Mouse (Mus musculus) layer of hippocampus, postnatal 14 days (tissue): ENCODE measurements around the gene Zg16. TPM values are rescaled to one million over a fixed set of nuclear protein-coding genes. Genes with fewer than 3 reads are reported as not detected.
"Not testable (repeated sequence)": the region's sequence is repeated elsewhere in the genome, so short reads cannot be mapped to it uniquely, and the experiment has no call there.

Experiments
- DNase-seq, 2 experiments: peaks; one replicate each; pipeline ENCODE4 v3.0.0; 2021 to 2022; ENCODE audit warnings: low spot score in 2 of 2, mixed read lengths in 1 of 2
- long read RNA-seq, 2 experiments: library from polyadenylated mRNA; stranded (forward); transcript quantifications; one replicate each; pipeline ENCODE4 v2.0.0; 2021
- total RNA-seq, 2 experiments: library from RNA; stranded (reverse); gene quantifications; 2 replicates each; pipeline ENCODE4 v1.2.3; 2021

The Zg16 gene
- not detected for total RNA-seq
- long read RNA-seq, experiment 1: 0 reads
- long read RNA-seq, experiment 2, partial matches to known transcripts: 0 of 2 reads
- long read RNA-seq, experiment 2, other reads (novel, unspliced or antisense): 2 of 2 reads

- not testable (repeated sequence) for DNase-seq
Observed at GRCm38 (mm10) chr7:127087278-127088010, at the start of gene Zg16. Gene Zg16, minus strand, starts transcription at chr7:127087328.

DNA sequence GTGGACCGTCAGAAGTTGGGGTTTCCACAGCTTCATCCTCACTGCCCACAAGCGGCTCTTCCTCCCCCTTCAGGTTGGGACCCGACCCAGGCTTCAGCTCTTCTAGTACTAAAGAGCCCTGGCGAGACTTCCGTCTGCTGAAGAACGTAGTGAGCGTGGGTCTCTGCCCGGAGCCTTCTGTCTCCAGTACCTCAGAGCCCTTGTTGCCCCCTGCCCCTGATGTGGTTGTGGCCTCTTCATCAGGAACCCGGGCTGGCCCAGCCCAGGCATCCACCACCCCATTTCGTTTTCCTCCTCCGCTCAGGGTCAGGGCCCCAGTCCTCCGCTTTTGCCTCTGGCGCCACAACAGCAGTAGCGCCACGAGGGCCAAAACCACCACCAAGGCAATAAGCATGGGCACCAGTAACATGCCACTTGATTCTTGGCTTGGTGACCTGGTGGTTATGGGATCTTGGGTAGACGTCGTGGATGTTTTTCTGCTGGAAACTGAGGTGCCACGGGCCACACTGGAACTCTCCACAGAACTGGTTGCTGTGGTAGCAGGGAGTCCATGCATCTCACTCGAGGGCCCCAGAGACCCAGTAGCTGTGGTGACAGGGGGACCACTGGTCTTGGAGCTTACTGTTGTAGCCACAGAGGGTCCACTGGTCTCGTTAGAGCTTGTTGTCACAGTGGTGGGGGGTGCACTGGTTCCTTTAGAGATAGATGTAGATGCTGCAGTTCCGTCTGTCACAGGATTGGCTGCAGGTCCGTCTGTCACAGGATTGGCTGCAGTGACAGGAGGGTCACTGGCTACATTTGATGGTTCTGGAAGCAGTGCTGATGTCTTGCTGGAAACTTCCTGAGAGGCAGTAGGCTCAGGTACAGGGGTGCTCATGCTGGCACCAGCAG, 49.3 kb upstream of the Zg16 start:
- no peak for DNase-seq

DNA sequence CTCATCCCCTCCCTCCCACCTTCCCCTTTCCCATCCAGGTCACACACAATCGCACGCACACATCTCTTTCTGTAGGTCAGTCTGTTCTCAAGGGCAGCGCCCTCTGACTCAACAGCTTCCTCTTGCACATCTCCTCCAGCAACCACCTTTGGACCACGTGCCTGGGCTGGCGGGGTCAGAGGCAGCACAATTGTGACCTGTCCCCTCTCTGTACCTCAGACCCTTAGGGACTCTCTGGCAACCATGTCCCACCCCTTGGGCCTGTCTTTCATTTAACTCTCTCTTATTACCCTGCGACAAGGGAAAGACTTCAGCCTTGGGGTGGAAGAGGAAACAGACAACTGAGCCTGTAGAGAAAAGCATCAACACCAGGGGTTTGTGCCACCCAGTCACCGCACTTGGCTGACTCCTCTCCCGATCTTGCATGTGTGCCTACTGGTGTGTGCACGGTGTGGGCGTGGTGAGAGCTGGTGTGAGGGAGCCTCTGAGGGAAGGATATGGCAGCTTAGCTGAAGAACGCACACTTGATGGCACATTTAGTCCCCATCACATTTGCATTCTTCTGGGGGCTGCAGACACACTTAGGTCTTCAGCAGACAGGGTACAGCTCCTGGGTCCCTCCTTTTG, 47.8 kb upstream of the Zg16 start:
- no peak for DNase-seq

DNA sequence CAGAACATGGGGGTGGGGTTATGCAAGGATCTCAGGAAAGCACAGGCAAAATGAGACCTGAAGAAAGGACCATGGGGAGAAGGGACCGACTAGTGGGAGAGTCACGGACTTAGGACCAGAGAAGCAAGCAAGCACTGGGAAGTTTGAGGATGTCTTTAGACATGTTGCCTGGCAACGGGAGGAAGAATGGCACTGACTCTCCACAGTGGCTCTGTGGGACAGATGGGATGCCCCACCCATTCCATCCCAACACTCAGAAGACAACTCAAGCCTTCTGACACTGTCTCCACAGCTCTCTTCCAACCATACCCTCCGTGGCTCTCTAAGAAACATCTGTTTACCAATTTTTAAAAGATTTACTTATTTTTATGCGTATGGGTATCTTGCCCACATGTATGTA, 46.0 kb upstream of the Zg16 start:
- no peak for DNase-seq

GRCm38 (mm10) chr7:127129638-127130037, 42.5 kb upstream of the Zg16 start:
- peak; percentile 47 to 76 for DNase-seq

DNA sequence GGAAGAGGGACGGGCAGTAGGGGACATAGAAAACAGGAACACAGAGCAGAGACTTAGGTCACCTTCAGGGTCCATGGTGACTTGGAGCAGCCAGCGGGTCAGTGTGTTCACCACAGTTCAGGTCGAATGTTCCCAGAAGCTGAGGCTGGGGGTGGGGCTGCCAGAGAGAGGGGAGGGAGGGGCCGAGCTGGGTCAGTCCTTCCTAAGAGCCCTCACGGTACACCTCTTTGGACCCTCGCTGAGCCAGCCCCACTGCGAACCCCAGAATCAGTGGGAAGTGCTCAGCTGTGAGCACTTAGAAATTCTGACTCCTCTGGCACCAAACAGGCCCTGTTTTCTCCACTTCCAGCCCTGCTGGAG, 34.8 kb upstream of the Zg16 start, which contains the start of gene Qprt:
Gene Qprt (minus strand): TSS at position 316 of the 360 bp plus-strand sequence.
- no peak for DNase-seq

DNA sequence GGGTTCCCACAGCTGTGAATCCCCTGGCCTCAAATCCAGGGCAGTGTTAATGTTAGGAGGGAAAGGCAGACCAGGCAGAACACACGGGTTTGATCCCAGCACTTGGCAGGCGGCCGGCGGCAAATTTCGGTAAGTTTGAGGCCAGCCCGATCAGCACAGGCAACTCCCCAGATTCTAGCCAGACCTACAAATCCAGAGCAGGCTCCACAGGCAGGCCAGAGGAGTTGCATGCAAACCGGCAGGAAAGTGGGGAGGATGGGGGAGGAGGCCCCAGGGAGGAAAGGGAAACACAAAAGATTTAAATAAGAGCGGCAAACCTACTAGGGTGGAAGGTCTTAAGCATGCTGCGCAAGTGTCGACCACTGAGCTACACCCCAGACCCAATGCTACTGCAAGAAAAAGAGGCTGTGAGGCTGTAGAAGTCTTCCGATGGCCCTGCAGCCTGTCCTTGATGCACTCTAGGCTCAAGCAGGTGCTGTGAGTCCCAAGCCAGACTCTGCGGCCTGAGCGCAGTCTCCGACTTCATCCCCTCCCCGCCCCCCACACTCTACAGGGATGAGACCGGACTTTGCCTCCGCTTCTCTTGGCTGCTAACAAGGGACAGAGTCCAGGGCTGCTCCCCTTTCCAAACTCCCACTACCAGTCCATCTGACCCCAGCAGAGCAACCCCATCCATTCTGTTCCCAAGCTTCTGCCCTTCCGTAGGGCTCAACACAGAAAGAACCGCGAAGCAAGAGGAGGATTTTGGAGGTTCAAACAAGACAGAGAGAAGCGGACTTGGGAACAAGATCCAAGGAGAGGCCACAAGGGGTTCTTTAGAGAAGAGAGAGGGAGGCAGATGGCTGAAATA, 34.2 kb upstream of the Zg16 start:
- DNase-seq: no peak

- DNase-seq: no peak
Observed at GRCm38 (mm10) chr7:127118671-127119445, 31.7 kb upstream of the Zg16 start.

DNA sequence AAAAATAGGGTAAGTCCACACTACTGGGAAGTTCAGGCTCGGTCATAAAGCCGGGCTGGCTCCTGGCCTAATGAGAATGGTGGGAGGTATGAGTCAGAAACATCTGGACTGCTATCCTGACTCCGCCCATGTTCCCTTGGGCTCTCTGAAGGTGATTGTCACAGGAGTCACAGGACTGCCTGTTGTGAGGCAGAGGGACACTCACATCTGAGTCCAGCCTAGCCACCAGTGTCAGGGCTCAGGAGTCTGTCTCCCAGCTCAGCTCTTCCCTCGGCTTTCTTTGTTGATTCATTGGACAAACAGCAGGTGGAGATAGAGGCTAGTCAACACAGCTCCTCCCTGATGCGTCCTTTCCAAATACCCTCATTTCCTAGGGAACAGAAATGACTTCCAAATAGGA, 30.8 kb upstream of the Zg16 start:
- no peak for DNase-seq

- DNase-seq: peak; percentile 28 to 46
Observed at GRCm38 (mm10) chr7:127116331-127116935, 29.3 kb upstream of the Zg16 start.

- no peak for DNase-seq
Observed at GRCm38 (mm10) chr7:127114920-127115319, 27.8 kb upstream of the Zg16 start.

GRCm38 (mm10) chr7:127113614-127114259, 26.6 kb upstream of the Zg16 start:
- no peak for DNase-seq

GRCm38 (mm10) chr7:127112921-127113597, 25.9 kb upstream of the Zg16 start:
- DNase-seq: no peak

DNA sequence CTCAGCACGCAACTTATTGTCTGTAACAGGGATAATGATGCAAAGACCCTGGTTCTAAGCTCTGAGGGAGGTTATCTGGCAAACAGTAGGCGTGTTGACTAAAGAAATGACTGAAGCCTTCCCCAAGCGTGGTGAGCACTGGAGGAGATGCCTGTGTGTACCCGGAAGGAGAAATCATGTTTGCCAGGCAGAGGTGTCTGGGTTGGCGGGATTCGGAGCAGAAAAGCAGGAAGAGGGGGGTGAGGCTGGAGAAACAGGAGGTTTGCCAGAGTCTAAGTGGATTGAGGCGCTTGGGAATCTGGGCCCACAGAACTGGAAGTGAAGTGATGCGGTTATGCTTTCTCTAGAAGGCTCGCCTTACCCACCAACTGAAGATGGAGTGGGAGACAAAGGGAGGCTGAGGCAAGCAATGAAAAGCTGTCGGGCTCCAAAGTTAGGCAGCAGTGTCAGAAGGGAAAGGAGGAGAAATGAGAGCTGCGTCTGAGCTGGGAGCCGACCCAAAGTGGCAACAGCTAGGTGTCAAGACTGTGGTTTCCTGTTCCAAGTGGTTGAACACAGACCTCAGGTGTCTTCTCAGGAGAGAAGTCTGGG, 25.2 kb upstream of the Zg16 start:
- DNase-seq: no peak

GRCm38 (mm10) chr7:127111461-127111860, 24.3 kb upstream of the Zg16 start:
- DNase-seq: peak in 1 of 2 experiments; percentile 49

DNA sequence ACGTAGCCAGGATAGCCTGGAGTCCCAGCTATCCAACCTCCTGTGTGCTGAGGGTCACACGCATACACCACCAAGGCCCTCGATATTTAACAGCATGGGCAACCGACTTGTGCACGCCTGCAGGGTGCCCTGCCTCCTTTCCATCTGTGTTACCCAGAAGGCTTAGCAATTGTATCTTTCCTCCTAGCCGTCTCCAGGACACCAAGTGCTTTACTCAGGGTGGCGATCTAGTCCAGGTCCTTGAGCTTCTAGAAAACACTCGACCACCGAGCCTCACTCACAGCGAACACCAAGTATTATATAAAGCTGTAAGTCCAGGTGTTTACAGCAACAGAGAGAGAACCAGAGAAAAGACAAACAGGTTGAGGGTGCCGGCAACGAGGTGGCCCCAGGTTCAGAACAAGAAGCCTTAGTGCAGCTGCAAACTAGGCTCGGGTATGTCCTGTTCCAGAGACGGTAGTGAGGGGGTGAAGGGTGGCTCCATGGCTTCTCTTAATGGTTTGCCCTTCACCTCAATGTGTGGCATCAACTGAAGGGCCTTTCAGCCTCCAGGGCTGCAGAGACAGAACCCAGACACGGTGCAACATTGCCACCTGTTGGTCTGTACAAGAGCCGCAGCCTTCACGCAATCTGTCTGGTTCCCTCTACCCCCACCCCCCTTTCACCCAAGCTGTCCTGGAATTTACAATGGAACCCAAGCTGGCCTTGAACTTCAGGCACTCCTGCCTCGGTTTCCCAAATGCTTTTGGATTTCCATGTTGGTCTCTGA, 23.3 kb upstream of the Zg16 start:
- DNase-seq: peak; percentile 74 to 86

GRCm38 (mm10) chr7:127105551-127105950, 18.4 kb upstream of the Zg16 start:
- DNase-seq: no peak
